Mouse (Mus musculus) brain, embryonic 14.5 days (tissue): ENCODE data around the gene Zfp866.

Experiments
- CTCF ChIP-seq: fragments of 200-500 bp; IDR thresholded peaks from 2 replicates; pipeline ENCODE4 v1.5.1; 2012; ENCODE audit warnings: inconsistent platforms, mild to moderate bottlenecking, moderate library complexity, borderline replicate concordance; ENCODE audit not compliant: insufficient read depth, insufficient read length; ENCODE audit errors: extremely low read depth
- POLR2A ChIP-seq: fragments of 200-500 bp; IDR thresholded peaks from 2 replicates; pipeline ENCODE4 v1.6.1; 2012; ENCODE audit warnings: mild to moderate bottlenecking, inconsistent platforms, borderline replicate concordance; ENCODE audit not compliant: poor library complexity, insufficient read depth, insufficient read length, severe bottlenecking; ENCODE audit errors: extremely low read depth

GRCm38 (mm10) chr8:69803366-69803765 lies 12.4 kb upstream of the Zfp866 start:
- TF ChIP-seq POLR2A = no peak
- TF ChIP-seq CTCF = no peak
